25 mouse cellular contexts compared by ENCODE assay signal in the genomic region with DNA sequence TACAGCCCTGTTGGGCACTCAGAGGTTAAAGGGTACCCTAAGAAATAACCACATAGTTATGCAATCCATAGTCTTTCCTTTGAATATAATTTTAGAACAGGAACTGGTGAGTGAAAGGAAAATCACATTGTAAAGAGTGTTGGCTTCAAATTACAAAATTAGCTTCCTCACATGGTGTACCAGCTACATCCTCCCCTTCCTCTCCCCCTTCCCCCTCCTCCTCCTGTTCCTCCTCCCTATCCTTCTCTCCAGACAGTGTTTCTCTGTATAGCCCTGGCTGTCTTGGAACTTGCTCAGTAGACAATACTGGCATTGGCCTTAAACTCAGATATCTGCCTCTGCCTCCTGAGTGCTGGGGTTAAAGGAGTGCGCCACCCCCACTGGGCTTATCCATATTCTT. TPM values are rescaled to one million over a fixed set of nuclear protein-coding genes. Genes with fewer than 3 reads are reported as not detected.
DNase-seq lines count a peak whose midpoint lies in the region; ATAC-seq lines count a peak whose summit lies in the region.
"Had no signal": no experiment of that assay in that cellular context is flagged by ENCODE, and none has a peak within 500 bp of the region (broad histone marks: within the 10 kb centered on the region; RNA-seq: fewer than 3 reads in every experiment).

No protein-coding gene starts in this region.

- 85% methylated on average over 1 of the region's 1 CpGs for WGBS in embryonic facial prominence, embryonic 14.5 days
- 92% methylated on average over 1 of the region's 1 CpGs for WGBS in embryonic facial prominence, embryonic 10.5 days
- WGBS in hindbrain, embryonic 10.5 days = 84% methylated on average over 1 of the region's 1 CpGs

- no peaks in the 10 kb centered on the region for H3K9me3 ChIP-seq in embryonic facial prominence, embryonic 14.5 days (ENCODE audit: control insufficient read depth, low read length)
- H3K9me3 ChIP-seq in embryonic facial prominence, embryonic 10.5 days = no peaks in the 10 kb centered on the region
- no peaks in the 10 kb centered on the region for H3K9me3 ChIP-seq in hindbrain, embryonic 10.5 days
- H3K9me3 ChIP-seq: embryonic facial prominence, embryonic 12.5 days; forebrain, embryonic 12.5 days; hindbrain, embryonic 15.5 days; limb, embryonic 12.5 days; liver, embryonic 13.5 days; midbrain, embryonic 13.5 days; neural tube, embryonic 13.5 days had no signal

- DNase-seq in embryonic facial prominence, embryonic 14.5 days (ENCODE audit: low spot score) = peak; percentile 9
- DNase-seq in embryonic facial prominence, embryonic 10.5 days (ENCODE audit: low spot score) = no peak
- peak; percentile 30 for DNase-seq in left cerebral cortex, adult 11 months (ENCODE audit: low spot score)
- DNase-seq in left cerebral cortex, postnatal 10 days (ENCODE audit: extremely low spot score in 1 of 2, low spot score in 2 of 2) = no peak
- DNase-seq in 416B (ENCODE audit: low read depth) = peak; percentile 82
- no peak for DNase-seq in cerebellum, adult 9-11 months
- DNase-seq in hindbrain, embryonic 10.5 days (ENCODE audit: low spot score) = no peak
- DNase-seq: adrenal gland, postnatal 14 days; cerebellum, adult 11 months; cerebellum, postnatal 10 days; heart, postnatal 36 days; kidney, adult 9 months; kidney, postnatal 25 days; liver, embryonic 13.5 days; retina, postnatal 1 day; right cerebral cortex, postnatal 25 days had no signal

- H3K4me1 ChIP-seq in embryonic facial prominence, embryonic 14.5 days (ENCODE audit: control insufficient read depth, insufficient read depth, low read length) = peaks cover 12% of the 10 kb centered on the region; the same call in 1 of the 2 replicates
- peaks cover 14% of the 10 kb centered on the region for H3K4me1 ChIP-seq in embryonic facial prominence, embryonic 10.5 days
- H3K4me1 ChIP-seq in hindbrain, embryonic 10.5 days (replicated peaks) = peaks cover 16% of the 10 kb centered on the region

- ATAC-seq in embryonic facial prominence, embryonic 14.5 days (ENCODE audit: low read depth) = no peak
- peak; percentile 57 to 65 for ATAC-seq in hematopoietic stem cell, adult 5-6 weeks (replicated peaks in 1 of 2; ENCODE audit: insufficient read depth in 1 of 2, low FRiP score in 2 of 2, low TSS enrichment in 1 of 2, low read depth in 1 of 2, poor library complexity in 2 of 2, severe bottlenecking in 2 of 2)
- ATAC-seq: CD4-positive, CD25-positive, alpha-beta regulatory T cell, adult 4 months; midbrain, embryonic 13.5 days had no signal

- no peak overlapping the region for H3K27ac ChIP-seq in embryonic facial prominence, embryonic 14.5 days (replicated peaks; ENCODE audit: low read depth, low read length)
- no peak overlapping the region for H3K27ac ChIP-seq in embryonic facial prominence, embryonic 10.5 days (replicated peaks)
- H3K27ac ChIP-seq in hindbrain, embryonic 10.5 days = no peak overlapping the region
- H3K27ac ChIP-seq: embryonic facial prominence, embryonic 12.5 days; forebrain, embryonic 12.5 days; hindbrain, embryonic 15.5 days; limb, embryonic 12.5 days; liver, embryonic 13.5 days; midbrain, embryonic 13.5 days; neural tube, embryonic 13.5 days had no signal

- no peaks in the 10 kb centered on the region for H3K27me3 ChIP-seq in embryonic facial prominence, embryonic 14.5 days (replicated peaks; ENCODE audit: control insufficient read depth, insufficient read depth, low read length)
- 0 out of 2 replicates have a peak, but pooled peaks cover 7% of the 10 kb centered on the region for H3K27me3 ChIP-seq in embryonic facial prominence, embryonic 10.5 days (replicated peaks; ENCODE audit: low read depth, poor library complexity, severe bottlenecking)
- H3K27me3 ChIP-seq in hindbrain, embryonic 10.5 days (ENCODE audit: insufficient read depth, poor library complexity, severe bottlenecking) = 0 out of 2 replicates have a peak, but pooled peaks cover 8% of the 10 kb centered on the region
- H3K27me3 ChIP-seq: embryonic facial prominence, embryonic 12.5 days; hindbrain, embryonic 15.5 days; liver, embryonic 13.5 days had no signal

- no peak overlapping the region for H3K4me3 ChIP-seq in embryonic facial prominence, embryonic 14.5 days (ENCODE audit: low read depth, low read length)
- no peak overlapping the region for H3K4me3 ChIP-seq in embryonic facial prominence, embryonic 10.5 days
- no peak overlapping the region for H3K4me3 ChIP-seq in hindbrain, embryonic 10.5 days
- H3K4me3 ChIP-seq: embryonic facial prominence, embryonic 12.5 days; erythroblast, embryonic 14.5 days; forebrain, embryonic 12.5 days; hindbrain, embryonic 15.5 days; limb, embryonic 12.5 days; liver, embryonic 13.5 days; midbrain, embryonic 13.5 days; neural tube, embryonic 13.5 days had no signal

- no peaks in the 10 kb centered on the region for H3K36me3 ChIP-seq in embryonic facial prominence, embryonic 14.5 days (ENCODE audit: control insufficient read depth, insufficient read depth, low read length)
- no peaks in the 10 kb centered on the region for H3K36me3 ChIP-seq in embryonic facial prominence, embryonic 10.5 days (replicated peaks)
- no peaks in the 10 kb centered on the region for H3K36me3 ChIP-seq in hindbrain, embryonic 10.5 days
- H3K36me3 ChIP-seq: embryonic facial prominence, embryonic 12.5 days; forebrain, embryonic 12.5 days; hindbrain, embryonic 15.5 days; limb, embryonic 12.5 days; liver, embryonic 13.5 days; midbrain, embryonic 13.5 days; neural tube, embryonic 13.5 days had no signal

- intact Hi-C loops in left cerebral cortex, postnatal 10 days (cut with DNase I) = no loop called here

- no peak overlapping the region for H3K9ac ChIP-seq in embryonic facial prominence, embryonic 14.5 days (ENCODE audit: low read depth, low read length)
- H3K9ac ChIP-seq: embryonic facial prominence, embryonic 12.5 days; forebrain, embryonic 12.5 days; hindbrain, embryonic 15.5 days; limb, embryonic 12.5 days; liver, embryonic 13.5 days; midbrain, embryonic 13.5 days; neural tube, embryonic 13.5 days had no signal

- no peak overlapping the region for H3K4me2 ChIP-seq in embryonic facial prominence, embryonic 14.5 days (ENCODE audit: low read depth, low read length)
- H3K4me2 ChIP-seq: embryonic facial prominence, embryonic 12.5 days; forebrain, embryonic 12.5 days; hindbrain, embryonic 15.5 days; limb, embryonic 12.5 days; liver, embryonic 13.5 days; midbrain, embryonic 13.5 days; neural tube, embryonic 13.5 days had no signal

RNA-seq across cellular contexts. Expression of gene Rasgrp3, which starts 26.1 kb away (rescaled TPM):
- 12.5 and 17.6 TPM in 2 replicates for polyA plus RNA-seq in embryonic facial prominence, embryonic 14.5 days (2014; fragmentation: Nextera tagmentation; extraction: Ambion mirVana)
- polyA plus RNA-seq in embryonic facial prominence, embryonic 10.5 days (2016; fragmentation: Nextera tagmentation; extraction: Ambion mirVana) = 5.5 and 6.0 TPM in 2 replicates
- total RNA-seq in left cerebral cortex, postnatal 10 days (2021) = 10 to 100 TPM; 11.6 to 17.2 TPM
- total RNA-seq in hematopoietic stem cell, adult 5-6 weeks (2017) = 1.3 and 13.1 TPM in 2 replicates
- polyA plus RNA-seq in hindbrain, embryonic 10.5 days (2016; fragmentation: Nextera tagmentation; extraction: Ambion mirVana) = 5.1 and 8.0 TPM in 2 replicates
- polyA plus RNA-seq: erythroblast, embryonic 14.5 days had no signal

Comparison
In these comparisons a context has a peak if more than half of its experiments do, and no peak if none do; other contexts are left out.
1. DNase-seq: peak in embryonic facial prominence, embryonic 14.5 days (single experiment), left cerebral cortex, adult 11 months (single experiment) and 416B (single experiment); none in embryonic facial prominence, embryonic 10.5 days (single experiment), left cerebral cortex, postnatal 10 days (0 of 2), cerebellum, adult 9-11 months (single experiment) and hindbrain, embryonic 10.5 days (single experiment).